Mouse (Mus musculus) gastrocnemius, postnatal 25 days (tissue): ENCODE measurements around the gene Plppr3. TPM values are rescaled to one million over a fixed set of nuclear protein-coding genes. Genes with fewer than 3 reads are reported as not detected.
A peak's percentile ranks its signal among the peaks of the same experiment; 100 is the strongest.

Experiments used
- DNase-seq: peaks from one replicate; pipeline ENCODE4 v3.0.0; 2022
- total RNA-seq, 2 experiments: library from RNA; stranded (reverse); gene quantifications; 1 replicate in 1 of 2; 2 replicates in 1 of 2; pipeline ENCODE4 v1.2.3; 2021

Gene Plppr3
- total RNA-seq, 2 experiments from 2014 or later, result 0.13 to 0.27 TPM

DNA sequence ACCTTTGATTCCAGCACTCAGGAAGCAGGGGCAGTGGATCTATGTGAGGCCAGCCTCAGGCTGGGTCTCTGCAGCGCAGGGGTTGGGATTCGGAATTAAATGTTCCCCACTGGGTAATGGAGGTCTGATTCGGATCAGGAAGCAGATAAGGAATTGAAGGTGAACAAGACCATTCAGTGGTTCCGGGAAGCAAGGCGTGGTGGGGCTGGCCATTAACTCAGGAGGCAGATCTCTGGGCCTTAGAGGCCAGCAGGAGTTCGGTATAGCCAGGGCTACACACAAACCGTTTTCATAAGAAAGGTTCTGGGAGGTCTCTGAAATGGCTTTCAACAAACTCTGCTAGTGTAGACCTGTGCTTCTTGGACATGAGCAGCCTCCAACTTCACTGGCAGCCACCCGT lies 21.6 kb downstream of the Plppr3 start:
- no peak for DNase-seq

DNA sequence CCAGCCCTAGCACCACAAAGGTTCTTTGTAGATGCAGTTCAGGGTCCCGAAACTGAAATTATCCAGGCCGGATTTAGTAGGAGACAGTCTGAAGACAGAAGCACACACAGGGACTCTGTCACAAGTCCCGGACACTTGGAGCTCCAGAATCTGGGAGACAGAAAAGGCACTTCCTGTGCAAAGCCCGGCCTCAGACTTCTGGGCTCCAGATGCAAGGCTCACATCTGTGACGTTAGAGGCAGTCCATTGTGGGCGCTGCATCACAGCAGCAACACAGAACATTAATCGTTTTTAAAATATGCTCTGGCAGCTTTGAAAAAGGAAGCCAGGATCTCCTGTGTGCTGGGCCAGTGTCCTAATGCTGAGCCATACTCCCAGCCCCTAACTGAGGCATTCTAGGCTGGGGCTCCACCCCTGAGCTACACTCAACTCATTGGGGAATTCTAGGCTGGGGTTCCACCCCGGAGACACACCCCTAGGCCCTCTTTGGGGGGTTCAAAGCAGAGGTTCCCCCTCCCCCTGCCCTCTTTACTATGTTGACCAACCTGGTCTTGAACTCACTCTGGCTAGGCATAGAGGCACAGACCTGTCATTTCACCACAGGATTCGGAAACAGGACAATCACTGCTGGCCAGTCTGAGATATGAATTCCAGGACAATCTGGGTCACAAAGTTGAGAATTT lies 22.2 kb downstream of the Plppr3 start:
- DNase-seq, result no peak

DNA sequence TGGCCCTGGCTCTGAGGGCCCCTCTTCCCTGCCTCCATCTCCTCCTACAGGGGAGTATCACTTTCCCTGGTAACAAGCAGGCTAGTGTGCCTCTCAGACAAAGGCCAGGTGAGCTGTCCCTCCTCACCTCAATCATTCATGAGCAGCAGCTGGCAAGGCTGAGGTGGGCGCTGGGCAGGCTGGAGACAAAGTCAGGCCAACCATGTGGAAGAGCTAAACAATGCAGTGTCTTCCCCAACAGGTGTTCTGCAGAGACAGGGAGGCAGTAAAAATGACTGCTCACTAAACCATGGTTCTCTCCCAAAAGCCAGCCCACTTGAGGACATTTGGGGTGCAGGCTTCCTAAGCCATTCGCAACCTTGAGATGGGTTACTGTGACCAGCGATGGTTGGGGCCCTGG lies 22.8 kb downstream of the Plppr3 start:
- no peak for DNase-seq

DNA sequence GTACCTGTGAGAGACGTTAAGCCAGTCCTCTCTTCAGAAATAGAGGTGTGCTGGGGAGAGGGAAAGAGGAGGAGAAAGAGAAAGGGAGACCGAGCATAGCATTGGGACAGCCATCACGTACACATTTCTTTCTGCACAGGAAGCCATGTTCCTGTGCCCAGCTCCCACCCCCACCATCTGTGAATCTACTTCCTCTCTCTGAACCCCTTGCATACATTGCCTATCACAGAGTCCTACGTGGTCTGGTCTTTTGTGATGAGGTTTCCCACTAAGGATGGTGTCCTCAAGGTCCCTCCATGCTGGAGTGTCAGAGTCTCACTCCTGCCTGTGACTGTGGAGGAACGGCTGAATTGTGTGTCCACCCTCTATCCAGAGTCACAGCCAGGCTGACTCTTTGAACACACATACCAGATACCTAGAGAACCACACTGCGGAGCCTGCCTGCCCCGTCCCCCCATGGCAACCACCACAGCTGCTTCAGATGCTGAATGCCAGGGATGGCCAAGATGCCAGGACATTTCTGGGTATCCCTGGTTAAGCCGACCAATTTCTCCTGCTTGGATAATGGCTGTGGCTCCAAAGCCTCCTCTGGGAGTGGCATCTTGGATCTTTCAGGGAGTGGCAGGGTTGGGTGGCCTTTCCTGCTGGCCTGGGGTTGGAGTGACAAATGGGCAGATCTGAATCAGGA lies 24.3 kb downstream of the Plppr3 start:
- no peak for DNase-seq

DNA sequence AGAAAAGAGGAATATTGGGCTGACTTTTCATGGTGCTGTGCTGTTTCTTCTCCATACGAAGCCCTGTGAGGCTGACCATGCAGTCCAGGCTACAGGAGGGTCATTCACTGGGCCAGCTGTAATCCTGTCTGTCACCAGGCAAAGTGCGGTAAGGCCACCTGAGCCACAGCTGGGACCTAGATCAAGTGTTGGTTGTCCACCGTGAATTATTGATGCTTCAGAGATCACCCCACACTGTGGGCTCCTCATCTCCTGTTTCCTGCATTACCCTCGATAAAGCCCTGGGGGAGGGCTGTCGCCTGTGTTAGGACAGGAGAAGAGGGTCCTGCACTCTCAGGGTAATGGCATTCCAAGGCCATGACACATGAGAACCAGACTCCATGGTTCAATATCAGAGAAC lies 27.9 kb downstream of the Plppr3 start:
- DNase-seq, result no peak

DNA sequence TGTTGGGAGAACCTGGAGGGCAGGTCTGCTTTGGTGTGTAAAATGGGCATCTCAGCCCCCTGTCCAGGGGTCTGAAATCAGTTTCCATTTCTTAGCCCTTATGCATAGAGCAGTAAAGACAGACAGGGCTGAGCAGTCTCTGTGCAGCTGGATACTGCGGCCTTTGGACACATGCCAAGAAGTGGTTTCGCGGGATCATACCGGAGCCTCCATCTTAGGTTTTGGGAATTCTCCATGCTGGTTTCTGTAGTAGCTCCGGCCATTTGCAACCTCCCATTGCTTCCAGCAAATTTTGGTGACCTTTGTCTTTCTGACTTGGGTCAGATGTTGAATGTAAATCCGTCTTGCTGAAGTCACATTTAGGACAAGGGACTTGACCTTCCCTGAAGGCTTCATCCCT lies 31.0 kb downstream of the Plppr3 start:
- DNase-seq, result no peak

DNA sequence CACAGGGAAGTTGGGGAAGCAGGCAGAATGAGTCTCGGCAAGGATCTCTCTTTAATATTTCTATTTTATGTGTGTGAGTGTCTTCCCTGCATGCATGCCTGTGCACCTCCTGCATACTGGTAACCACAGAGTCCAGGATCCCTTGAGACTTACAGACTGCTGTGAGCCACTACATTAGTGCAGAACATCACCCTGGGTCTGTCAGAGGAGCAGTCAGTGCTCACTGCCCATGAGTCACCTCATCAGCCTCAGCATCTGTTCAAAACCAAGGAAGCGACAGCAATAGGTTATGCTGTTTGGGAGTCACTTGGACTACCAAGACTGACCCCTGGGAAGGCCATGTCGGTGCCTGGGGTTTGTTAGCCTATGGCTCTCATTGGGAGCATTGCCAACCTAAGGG lies 32.1 kb downstream of the Plppr3 start:
- DNase-seq, result no peak

DNA sequence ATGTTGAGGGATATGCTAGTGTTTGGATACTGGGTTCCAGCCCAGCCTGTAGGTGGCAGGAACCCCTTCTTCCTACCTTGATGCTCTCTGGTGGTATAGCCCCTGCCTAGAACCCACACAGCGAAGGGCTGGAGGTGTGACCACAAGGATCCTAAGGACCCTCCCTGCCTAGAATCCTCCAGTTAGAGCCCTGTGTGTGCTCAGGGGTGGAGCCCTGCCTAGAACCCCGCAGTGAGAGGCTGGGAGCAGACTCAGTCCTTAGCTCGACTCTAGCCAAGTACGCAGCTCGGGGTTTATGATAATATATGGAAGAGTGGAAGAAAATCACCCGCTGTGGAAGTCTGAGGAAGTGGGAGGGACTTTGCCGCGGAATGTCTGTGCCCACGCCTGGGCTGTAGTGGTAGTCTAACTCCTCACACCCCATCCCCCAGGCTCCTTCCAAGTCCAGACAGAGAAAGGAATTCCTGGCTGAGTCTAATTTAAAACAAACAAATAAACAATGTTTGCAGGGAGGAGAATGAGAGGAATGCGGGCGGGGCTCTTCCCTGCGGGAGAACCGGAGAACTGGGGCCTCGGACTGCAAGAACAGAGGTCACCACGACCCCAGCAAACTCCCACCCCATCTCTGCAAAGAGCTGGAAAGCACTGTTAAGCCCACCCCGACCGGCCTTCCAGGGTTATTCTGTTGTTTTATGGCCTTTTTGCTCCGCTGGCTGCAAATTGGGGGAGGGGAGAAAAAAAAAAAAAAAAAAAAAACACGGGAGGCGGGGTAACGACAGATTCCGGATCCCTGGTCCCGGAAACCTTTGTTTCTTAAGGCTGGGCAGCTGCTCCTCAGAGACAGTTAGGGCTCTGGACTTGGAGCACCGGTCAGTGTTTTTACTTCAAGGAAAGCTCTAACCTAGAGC lies 33.5 kb downstream of the Plppr3 start:
- DNase-seq, result peak; percentile 60

DNA sequence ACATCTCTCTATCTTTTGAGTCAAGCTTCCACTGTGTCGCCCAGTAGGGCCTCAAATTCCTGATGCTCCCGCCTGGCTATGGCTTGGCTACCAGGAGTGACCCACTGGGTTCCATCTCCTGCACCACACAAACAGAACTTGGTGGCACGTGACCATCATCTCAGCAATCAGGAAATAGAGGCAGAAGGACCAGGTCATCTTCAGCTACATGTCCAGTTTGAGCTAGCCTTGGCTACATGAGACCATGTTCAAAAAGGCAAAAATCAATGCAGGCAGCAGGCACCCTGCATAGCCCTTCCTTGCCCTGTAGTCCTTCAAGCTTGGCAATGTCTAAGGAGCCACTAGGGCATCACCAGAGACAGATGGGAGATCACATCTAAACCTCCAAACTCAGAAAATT lies 34.3 kb downstream of the Plppr3 start:
- no peak for DNase-seq

DNA sequence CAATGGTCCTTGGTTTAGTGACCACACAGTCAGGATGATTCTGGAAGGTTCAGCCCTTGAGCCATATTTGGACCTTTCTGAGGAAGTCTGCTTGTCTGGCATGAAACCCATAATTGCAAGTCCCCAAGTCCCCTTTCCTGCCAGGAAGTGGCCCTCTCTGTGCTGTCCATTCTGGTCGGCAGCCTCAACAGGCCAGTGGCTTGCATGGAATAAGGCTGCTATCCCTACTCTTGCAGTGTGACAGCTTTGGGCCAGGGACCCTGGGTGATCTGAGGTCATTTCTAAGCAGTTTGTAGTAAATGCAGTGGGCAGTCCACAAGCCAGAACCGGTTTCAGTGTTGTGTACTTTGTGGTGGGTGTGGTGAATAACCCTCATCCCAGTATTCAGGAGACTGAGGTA lies 36.3 kb downstream of the Plppr3 start:
- no peak for DNase-seq

DNA sequence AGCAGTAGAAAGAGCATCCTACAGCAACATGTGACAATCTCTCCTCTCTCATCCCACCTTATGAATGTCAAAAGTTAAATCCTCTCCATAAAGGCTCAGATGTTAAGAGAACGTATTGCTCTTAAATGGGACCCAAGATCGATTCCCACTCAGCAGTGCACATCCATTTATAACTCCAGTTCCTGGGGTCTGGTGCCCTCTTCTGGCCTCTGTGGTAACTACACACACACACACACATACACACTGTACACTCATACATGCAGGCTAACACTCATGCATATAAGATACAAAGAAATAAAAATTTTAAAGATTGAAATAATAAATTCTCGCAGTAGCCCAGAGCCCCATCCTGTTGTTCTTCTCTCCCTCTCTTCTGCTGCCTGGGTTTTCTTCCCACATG lies 37.5 kb downstream of the Plppr3 start:
- no peak for DNase-seq

DNA sequence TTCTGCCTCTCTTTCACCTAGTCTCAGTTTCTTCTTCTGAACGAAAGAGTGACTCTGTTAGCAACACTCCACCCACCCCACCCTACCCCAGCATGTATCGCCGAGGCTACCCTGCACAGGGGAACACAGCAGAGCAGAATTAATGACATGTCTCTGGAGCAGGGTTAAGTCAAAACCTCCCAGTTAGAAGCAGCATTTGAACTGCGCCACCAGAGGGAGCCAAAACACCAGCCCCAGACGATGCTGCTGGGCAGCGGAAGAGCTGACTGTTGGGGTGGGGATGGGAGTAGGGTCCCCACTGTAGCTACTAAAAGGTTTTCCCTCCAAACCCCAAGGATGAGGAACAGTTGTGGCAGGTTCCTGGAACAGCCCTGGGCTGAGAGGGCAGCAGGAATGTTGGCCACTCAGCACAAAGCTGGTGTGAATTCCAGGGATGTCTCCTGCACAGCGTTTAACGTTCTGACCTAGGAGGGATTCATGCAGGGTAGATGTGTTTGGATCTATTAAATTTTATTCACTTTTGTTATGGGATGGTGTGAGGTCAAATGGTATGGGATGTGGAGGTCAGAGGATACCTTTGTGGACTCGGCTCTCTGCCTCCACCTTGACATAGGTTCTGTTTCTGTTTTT lies 39.5 kb downstream of the Plppr3 start:
- no peak for DNase-seq

DNA sequence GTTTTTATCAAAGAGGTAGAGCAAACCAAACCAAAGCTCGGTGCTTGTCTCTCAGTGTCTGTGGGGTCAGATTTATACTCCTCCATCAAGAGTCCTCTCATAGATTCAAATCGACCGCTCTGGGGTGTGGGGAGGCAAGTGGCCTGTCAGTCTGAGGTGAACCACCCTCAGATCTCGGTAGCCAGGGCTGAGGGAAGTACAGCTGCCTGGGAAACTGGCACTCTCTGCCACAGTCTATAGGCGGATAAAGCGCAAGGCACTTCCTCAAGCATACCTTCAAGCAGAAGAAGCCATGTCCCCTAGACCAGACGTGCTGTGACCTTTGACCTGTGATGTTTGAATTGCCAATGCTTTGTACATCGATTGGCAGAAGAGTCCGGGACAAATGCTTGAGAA lies 41.6 kb downstream of the Plppr3 start:
- no peak for DNase-seq

DNA sequence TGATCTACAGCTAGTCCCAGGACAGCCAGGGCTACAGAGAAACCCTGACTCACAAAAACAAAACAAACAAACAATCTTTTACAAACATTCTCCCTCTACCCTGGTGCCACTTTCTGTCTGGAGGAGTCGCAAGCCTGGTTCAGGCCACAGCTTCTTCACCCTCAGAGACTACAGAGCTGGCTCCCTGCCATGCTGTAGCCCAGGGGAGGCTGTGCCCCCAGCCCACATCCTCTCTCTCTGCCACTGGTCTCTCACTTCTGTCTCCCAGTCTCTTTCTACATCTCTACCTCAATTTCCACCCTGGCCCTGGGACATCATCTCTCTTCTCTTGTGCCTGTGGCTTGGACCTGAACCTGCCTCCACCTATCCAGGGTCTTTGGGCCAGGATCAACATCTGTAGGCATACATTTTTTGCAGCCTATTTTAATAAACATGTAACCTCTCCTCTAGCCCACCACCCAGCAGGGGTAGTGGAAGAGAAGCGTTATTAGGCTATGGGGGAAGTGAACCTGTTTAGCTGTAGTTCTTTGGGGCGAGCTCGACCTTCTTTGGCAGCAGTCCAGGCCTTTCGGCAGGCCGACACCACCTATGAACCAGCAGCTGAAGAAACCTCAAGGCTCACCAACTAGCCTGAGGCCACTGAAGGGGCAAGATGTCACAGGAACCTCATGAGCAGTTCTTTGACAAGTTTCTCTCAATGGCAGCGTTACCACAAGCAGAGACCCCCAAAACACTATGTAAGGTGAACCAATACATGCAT lies 42.2 kb downstream of the Plppr3 start:
- DNase-seq, result no peak

DNA sequence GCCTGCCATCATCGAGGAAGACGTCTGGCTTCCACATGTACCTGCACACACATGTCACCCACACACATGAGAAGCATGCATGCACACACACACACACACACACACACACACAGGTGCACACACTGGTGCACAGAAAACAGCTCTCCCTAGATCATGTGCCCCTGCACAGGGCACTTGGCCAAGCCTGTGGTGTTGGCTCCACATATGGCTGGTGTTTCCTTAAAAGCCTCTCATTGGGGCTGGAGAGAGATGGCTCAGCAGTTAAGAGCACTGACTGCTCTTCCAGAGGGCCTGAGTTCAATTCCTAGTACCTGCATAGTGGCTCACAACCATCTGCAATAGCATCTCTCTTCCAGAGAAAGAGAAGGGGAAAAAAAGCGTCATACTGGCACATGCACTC lies 42.9 kb downstream of the Plppr3 start:
- DNase-seq, result no peak

DNA sequence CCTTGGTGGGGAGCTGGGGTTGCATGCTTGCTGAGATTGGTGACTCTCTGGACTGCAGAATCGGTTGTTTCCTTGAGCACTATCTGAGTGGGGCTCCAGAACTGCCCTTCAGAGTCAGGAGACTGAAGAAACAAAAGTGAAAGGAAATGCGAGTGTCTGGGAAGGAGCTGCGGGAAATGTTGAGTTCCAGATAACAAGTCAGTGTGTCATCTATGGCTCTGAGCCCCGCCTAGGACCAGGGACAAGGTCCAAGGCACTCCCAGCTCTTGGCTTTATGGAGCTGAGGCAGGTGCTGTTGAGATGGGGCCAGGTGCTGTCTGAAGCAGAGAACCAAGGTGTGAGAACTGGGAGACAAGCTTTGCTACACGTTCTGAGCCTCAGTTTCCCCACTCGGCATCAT lies 50.0 kb downstream of the Plppr3 start:
- DNase-seq, result no peak

DNA sequence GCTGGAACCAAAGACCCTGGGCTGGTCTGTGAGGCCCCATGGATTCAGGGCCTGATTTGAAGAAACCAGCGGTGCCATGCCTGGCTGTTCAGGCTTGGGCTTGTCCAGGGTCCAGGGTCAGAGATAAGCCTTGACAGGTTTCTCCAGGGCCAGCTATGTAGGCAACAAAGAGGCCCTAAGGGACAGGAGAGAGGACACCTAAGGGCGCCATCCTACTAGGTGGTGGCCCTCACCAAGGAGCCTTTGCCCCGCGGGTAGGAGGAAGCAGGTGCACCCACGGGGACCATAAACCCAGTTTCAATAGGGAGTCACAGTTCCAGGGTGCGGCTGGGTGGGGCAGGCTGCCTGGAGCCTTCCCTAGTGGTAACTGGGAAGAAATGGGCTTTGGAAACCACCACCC lies 51.4 kb downstream of the Plppr3 start:
- DNase-seq, result no peak

DNA sequence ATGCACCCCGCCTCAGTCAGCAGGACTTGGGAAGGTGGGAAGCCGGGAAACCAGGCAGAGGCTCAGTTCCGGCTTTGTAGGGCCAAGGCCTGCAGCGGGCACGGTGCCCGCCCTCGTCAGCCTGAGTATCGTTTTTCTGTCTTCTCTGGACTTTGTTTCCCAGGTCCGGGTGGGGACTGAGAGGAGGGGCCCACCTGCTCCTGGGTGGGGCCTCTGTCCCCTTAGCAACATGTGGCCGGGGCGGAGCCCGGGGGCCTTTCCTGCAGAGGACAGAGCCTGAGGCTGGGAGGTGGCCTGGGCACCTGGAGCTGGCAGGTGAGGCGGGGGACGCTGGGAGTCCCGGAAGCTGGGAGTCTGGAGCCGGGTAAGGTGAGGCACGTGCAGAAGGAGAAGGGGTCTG lies 52.1 kb downstream of the Plppr3 start:
- no peak for DNase-seq

DNA sequence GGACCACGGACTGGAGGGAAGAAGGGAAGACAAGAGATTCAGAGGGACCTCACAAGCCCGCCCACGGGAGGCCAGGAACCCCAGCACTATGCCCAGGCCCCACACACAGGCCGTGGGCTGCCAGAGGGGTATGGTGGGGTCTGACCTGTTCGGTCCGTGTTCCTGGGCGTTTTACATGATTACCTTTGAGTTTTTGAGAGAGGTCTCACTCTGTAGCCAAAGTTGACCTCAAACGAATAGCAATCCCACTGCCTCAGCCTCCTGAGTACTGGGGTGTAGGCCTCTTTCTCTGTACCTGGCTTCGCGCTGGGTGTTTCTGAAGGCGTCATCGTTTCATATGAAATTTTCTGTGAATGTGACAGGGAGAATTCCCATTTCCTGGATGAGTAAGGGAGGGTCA lies 52.7 kb downstream of the Plppr3 start:
- no peak for DNase-seq

DNA sequence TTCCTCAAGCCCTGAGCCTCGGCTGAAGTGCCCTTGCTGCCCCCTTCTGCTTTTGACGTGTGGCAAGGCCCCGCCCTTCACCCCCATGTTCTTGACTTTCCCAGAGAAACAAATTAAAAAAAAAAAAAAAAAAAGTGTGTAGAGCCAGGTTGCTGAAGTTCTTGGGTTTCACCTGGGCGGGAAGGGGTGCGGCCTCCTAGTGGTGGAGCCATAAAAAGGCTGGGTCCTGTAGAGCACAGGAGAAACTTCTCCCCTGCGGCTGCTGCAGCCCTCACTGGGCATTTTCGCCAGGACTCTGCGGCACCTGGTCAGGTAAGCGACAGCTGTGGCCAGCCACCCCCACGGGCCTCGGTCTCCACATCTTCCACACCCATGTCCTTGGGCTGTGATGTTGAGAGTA lies 53.7 kb downstream of the Plppr3 start, which contains the start of gene Misp:
Misp (plus strand) TSS at position 208 of the 400 bp plus-strand sequence.
- DNase-seq, result no peak

DNA sequence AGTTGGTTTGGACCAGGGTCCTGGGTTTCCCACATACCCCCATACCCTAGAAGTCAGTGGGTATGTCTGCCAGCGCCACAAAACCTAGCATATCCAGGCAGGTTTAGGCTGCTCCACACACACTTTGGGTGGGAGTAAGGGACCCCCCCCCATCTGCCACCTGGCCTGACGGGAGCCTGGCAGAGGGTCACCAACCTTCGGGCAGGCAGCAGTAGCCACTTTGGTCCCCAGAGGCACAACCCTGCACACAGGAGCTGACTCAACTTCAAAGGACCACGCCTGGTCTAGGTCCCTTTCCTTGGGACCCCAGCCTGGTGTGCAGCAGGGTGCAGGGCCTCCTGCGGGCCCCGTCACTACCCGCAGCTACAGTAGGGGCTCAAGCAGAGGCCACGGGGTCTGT lies 54.2 kb downstream of the Plppr3 start:
- DNase-seq, result no peak

DNA sequence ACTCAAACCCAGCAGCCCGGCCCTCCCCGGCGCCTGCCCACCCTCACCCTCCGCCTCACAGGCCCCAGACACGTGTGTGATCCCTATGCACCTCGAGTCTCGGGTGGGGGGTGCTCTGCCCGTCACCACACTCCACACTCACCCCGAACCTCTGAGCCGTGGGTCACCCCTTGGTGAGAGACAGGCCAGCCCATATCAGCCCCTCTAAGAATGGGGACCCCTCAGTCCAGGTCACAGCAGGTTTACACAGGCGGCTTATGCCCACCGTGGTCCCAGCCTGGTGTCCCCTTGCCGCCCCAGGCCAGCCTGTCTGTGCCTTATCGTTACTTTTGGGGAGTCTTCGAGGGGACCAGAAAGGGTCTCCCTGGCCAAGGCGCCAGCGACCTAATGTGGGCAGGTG lies 54.8 kb downstream of the Plppr3 start:
- DNase-seq, result no peak
